Mouse (Mus musculus) MEL (cell line): ENCODE measurements around the gene Nlrp3. TPM values are rescaled to one million over a fixed set of nuclear protein-coding genes. Genes with fewer than 3 reads are reported as not detected.

Experiments used
- DNase-seq: peaks from one replicate; pipeline ENCODE4 v3.0.0; 2011; ENCODE audit warnings: low read depth, low spot score
- H3K27ac ChIP-seq: 2 replicates; pipeline ENCODE4 v1.5.1; 2012; ENCODE audit warnings: low read depth, mild to moderate bottlenecking, control low read depth, low read length, moderate library complexity; ENCODE audit not compliant: control insufficient read depth
- H3K27me3 ChIP-seq, 2 experiments: fragments of 150-350 bp in 1 of 2; sonication (generic) in 1 of 2; 2 replicates each; pipeline ENCODE4 v1.6.1; 2012; ENCODE audit warnings: low read length in 2 of 2, mild to moderate bottlenecking in 2 of 2, improper control_type of control experiment in 1 of 2, moderate library complexity in 1 of 2; ENCODE audit not compliant: insufficient read depth in 2 of 2, control insufficient read depth in 1 of 2
- H3K36me3 ChIP-seq, 2 experiments: 2 replicates each; pipeline ENCODE4 v1.6.1; 2012 to 2014; ENCODE audit warnings: low read length in 2 of 2, improper control_type of control experiment in 1 of 2, inconsistent platforms in 1 of 2, mild to moderate bottlenecking in 1 of 2; ENCODE audit not compliant: insufficient read depth in 2 of 2, control insufficient read depth in 1 of 2
- H3K4me1 ChIP-seq, 2 experiments: fragments of 150-350 bp in 1 of 2; sonication (generic) in 1 of 2; 2 replicates each; pipeline ENCODE4 v1.6.1; 2012; ENCODE audit warnings: low read length in 2 of 2, improper control_type of control experiment in 1 of 2, mild to moderate bottlenecking in 1 of 2; ENCODE audit not compliant: insufficient read depth in 2 of 2, control insufficient read depth in 1 of 2
- H3K4me3 ChIP-seq, 2 experiments: fragments of 150-350 bp in 1 of 2; sonication (generic) in 1 of 2; 2 replicates each; pipeline ENCODE4 v1.5.1; 2012; ENCODE audit warnings: low read depth in 2 of 2, low read length in 2 of 2, mild to moderate bottlenecking in 2 of 2, moderate library complexity in 2 of 2, control low read depth in 1 of 2, improper control_type of control experiment in 1 of 2; ENCODE audit not compliant: control insufficient read depth in 1 of 2, insufficient read depth in 1 of 2
- H3K79me2 ChIP-seq: 2 replicates; pipeline ENCODE4 v1.6.1; 2012; ENCODE audit warnings: mild to moderate bottlenecking, low read length, moderate library complexity; ENCODE audit not compliant: control insufficient read depth, poor library complexity, insufficient read depth
- H3K9ac ChIP-seq: 2 replicates; pipeline ENCODE4 v1.6.1; 2012; ENCODE audit warnings: low read depth, mild to moderate bottlenecking, control low read depth, low read length, moderate library complexity; ENCODE audit not compliant: control insufficient read depth, poor library complexity, severe bottlenecking
- H3K9me3 ChIP-seq: fragments of 150-350 bp; sonication (generic); replicated peaks from 2 replicates; pipeline ENCODE4 v1.6.1; 2012; ENCODE audit warnings: mild to moderate bottlenecking, low read length, improper control_type of control experiment, moderate library complexity; ENCODE audit not compliant: insufficient read depth
- BHLHE40 ChIP-seq: IDR thresholded peaks from 2 replicates; pipeline ENCODE4 v1.6.1; 2012; ENCODE audit warnings: low read depth, mild to moderate bottlenecking, inconsistent platforms, low read length, improper control_type of control experiment, borderline replicate concordance
- CHD1 ChIP-seq: IDR thresholded peaks from 2 replicates; pipeline ENCODE4 v1.6.1; 2012; ENCODE audit warnings: low read depth, mild to moderate bottlenecking, inconsistent platforms, low read length, improper control_type of control experiment
- CTCF ChIP-seq, 3 experiments: IDR thresholded peaks in 2 of 3; conservative IDR thresholded peaks in 1 of 3; 2 replicates each; pipeline ENCODE4 v1.5.1; 2011 to 2012; ENCODE audit warnings: low read length in 3 of 3, low read depth in 2 of 3, mild to moderate bottlenecking in 2 of 3, improper control_type of control experiment in 1 of 3, inconsistent platforms in 1 of 3, mixed read lengths in 1 of 3, moderate library complexity in 1 of 3; ENCODE audit not compliant: control insufficient read depth in 1 of 3, insufficient read depth in 1 of 3, poor library complexity in 1 of 3, severe bottlenecking in 1 of 3
- EP300 ChIP-seq, 2 experiments: IDR thresholded peaks; 2 replicates each; pipeline ENCODE4 v1.6.1; 2011; ENCODE audit warnings: improper control_type of control experiment in 2 of 2, low read length in 2 of 2, low read depth in 1 of 2, mild to moderate bottlenecking in 1 of 2
- ETS1 ChIP-seq: IDR thresholded peaks from 2 replicates; pipeline ENCODE4 v1.6.1; 2012; ENCODE audit warnings: low read depth, mild to moderate bottlenecking, inconsistent platforms, low read length, improper control_type of control experiment, moderate library complexity
- GABPA ChIP-seq: IDR thresholded peaks from 2 replicates; pipeline ENCODE4 v1.6.1; 2012; ENCODE audit warnings: low read depth, mild to moderate bottlenecking, inconsistent platforms, low read length, improper control_type of control experiment, moderate library complexity
- GATA1 ChIP-seq: IDR thresholded peaks from 2 replicates; pipeline ENCODE4 v1.6.1; 2011; ENCODE audit warnings: low read depth, low read length, improper control_type of control experiment
- MAZ ChIP-seq: IDR thresholded peaks from 2 replicates; pipeline ENCODE4 v1.6.1; 2012; ENCODE audit warnings: low read depth, mild to moderate bottlenecking, inconsistent platforms, low read length, improper control_type of control experiment
- MYC ChIP-seq: IDR thresholded peaks from 2 replicates; pipeline ENCODE4 v1.6.1; 2011; ENCODE audit warnings: low read depth, mild to moderate bottlenecking, low read length, improper control_type of control experiment, moderate library complexity
- POLR2A ChIP-seq, 2 experiments: IDR thresholded peaks; 2 replicates each; pipeline ENCODE4 v1.6.1; 2011 to 2012; ENCODE audit warnings: low read length in 2 of 2, mild to moderate bottlenecking in 2 of 2, control low read depth in 1 of 2, improper control_type of control experiment in 1 of 2, low read depth in 1 of 2, moderate library complexity in 1 of 2; ENCODE audit not compliant: control insufficient read depth in 1 of 2, insufficient read depth in 1 of 2, poor library complexity in 1 of 2
- POLR2AphosphoS5 ChIP-seq: IDR thresholded peaks from 2 replicates; pipeline ENCODE4 v1.6.1; 2012; ENCODE audit warnings: low read depth, borderline replicate concordance, mild to moderate bottlenecking, inconsistent platforms, low read length, moderate library complexity, mixed read lengths
- RAD21 ChIP-seq: IDR thresholded peaks from 2 replicates; pipeline ENCODE4 v1.6.1; 2011; ENCODE audit warnings: mild to moderate bottlenecking, low read depth, low read length, improper control_type of control experiment
- RCOR1 ChIP-seq: IDR thresholded peaks from 2 replicates; pipeline ENCODE4 v1.6.1; 2012; ENCODE audit warnings: low read depth, mild to moderate bottlenecking, inconsistent platforms, low read length, improper control_type of control experiment
- SIN3A ChIP-seq: IDR thresholded peaks from 2 replicates; pipeline ENCODE4 v1.6.1; 2012; ENCODE audit warnings: low read length, improper control_type of control experiment, inconsistent platforms
- SMC3 ChIP-seq: IDR thresholded peaks from 2 replicates; pipeline ENCODE4 v1.6.1; 2011; ENCODE audit warnings: low read depth, low read length, improper control_type of control experiment
- TAL1 ChIP-seq: IDR thresholded peaks from 2 replicates; pipeline ENCODE4 v1.6.1; 2012; ENCODE audit warnings: mild to moderate bottlenecking, inconsistent platforms, low read length, moderate library complexity, mixed read lengths
- USF2 ChIP-seq, 2 experiments: IDR thresholded peaks; 2 replicates each; pipeline ENCODE4 v1.6.1; 2011 to 2012; ENCODE audit warnings: improper control_type of control experiment in 2 of 2, low read length in 2 of 2, borderline replicate concordance in 1 of 2, inconsistent platforms in 1 of 2, low read depth in 1 of 2, mild to moderate bottlenecking in 1 of 2; ENCODE audit not compliant: insufficient read depth in 1 of 2
- ZC3H11A ChIP-seq: IDR thresholded peaks from 2 replicates; pipeline ENCODE4 v1.6.1; 2012; ENCODE audit warnings: low read depth, mild to moderate bottlenecking, inconsistent platforms, low read length, improper control_type of control experiment
- ZNF384 ChIP-seq: IDR thresholded peaks from 2 replicates; pipeline ENCODE4 v1.6.1; 2012; ENCODE audit warnings: low read depth, mild to moderate bottlenecking, inconsistent platforms, low read length, improper control_type of control experiment
- polyA plus RNA-seq, 2 experiments: library from polyadenylated mRNA; stranded (reverse) in 1 of 2; unstranded in 1 of 2; fragments of >175 nt in 1 of 2; fragments of >200 nt in 1 of 2; gene quantifications; 2 replicates each; pipeline versions ENCODE4 v1.2.1 to v1.2.4; 2012; ENCODE audit warnings: low replicate concordance in 2 of 2, low read depth in 1 of 2; ENCODE audit not compliant: insufficient read length in 2 of 2, insufficient read depth in 1 of 2, missing spikeins in 1 of 2
- total RNA-seq: library from RNA; depleted of rRNA; stranded (reverse); fragments of 300-350 nt; gene quantifications from 2 replicates; pipeline ENCODE4 v1.2.3, GENCODE M21; 2012

Gene Nlrp3
- total and polyA plus RNA-seq, 3 experiments = not detected

DNA sequence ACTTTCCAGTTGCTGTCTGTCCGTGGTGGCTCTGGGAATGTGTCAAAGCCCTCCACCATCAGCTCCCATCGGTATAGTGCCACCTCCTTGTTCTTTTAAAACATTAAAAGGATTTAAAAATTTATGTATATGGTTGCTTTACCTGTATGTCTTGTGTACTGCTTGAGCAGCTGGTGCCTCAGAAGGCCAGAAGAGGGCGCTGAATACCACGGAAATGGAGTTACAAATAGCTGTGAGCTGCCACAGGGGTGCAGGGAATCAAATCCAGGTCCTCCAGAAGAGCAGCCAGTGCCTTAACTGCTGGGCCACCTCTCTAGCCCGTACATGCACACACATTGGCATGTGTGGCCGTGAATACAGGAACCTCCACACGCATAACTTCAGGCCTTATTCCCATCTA, 43.6 kb upstream of the Nlrp3 start:
- Histone ChIP-seq H3K4me3 (no peak overlapping the region), H3K4me1 (peaks cover 4 to 14% of the 10 kb centered on the region in 2 experiments), H3K79me2 (no peaks in the 10 kb centered on the region; the same call in 1 of the 2 replicates), H3K27ac (no peak overlapping the region), H3K9ac (no peak overlapping the region), H3K27me3 (no peaks in the 10 kb centered on the region), H3K9me3 (no peaks in the 10 kb centered on the region), H3K36me3 (peaks cover 14 to 52% of the 10 kb centered on the region in 2 experiments)
- DNase-seq = peak; percentile 66
- TF ChIP-seq SMC3 (peak; percentile 13; the same call in 1 of the 2 replicates), RCOR1 (no peak), ZC3H11A (no peak), USF2 (IDR thresholded peaks at IDR 0.05; ENCODE audit: borderline replicate concordance in 1 of 2, insufficient read depth in 1 of 2, low read depth in 1 of 2, low read length in 2 of 2) (no peak), CTCF (IDR thresholded peaks at IDR 0.05 in 2 of 3, conservative IDR thresholded peaks at IDR 0.05 in 1 of 3; ENCODE audit: control insufficient read depth in 1 of 3, insufficient read depth in 1 of 3, low read depth in 2 of 3, low read length in 3 of 3, poor library complexity in 1 of 3, severe bottlenecking in 1 of 3) (peak; percentile 33 to 65 (median 56)), RAD21 (peak; percentile 31), BHLHE40 (no peak), CHD1 (no peak), EP300 (IDR thresholded peaks at IDR 0.05; ENCODE audit: low read depth in 1 of 2, low read length in 2 of 2) (no peak)
- TF ChIP-seq, all 39 proteins: peak for 3

DNA sequence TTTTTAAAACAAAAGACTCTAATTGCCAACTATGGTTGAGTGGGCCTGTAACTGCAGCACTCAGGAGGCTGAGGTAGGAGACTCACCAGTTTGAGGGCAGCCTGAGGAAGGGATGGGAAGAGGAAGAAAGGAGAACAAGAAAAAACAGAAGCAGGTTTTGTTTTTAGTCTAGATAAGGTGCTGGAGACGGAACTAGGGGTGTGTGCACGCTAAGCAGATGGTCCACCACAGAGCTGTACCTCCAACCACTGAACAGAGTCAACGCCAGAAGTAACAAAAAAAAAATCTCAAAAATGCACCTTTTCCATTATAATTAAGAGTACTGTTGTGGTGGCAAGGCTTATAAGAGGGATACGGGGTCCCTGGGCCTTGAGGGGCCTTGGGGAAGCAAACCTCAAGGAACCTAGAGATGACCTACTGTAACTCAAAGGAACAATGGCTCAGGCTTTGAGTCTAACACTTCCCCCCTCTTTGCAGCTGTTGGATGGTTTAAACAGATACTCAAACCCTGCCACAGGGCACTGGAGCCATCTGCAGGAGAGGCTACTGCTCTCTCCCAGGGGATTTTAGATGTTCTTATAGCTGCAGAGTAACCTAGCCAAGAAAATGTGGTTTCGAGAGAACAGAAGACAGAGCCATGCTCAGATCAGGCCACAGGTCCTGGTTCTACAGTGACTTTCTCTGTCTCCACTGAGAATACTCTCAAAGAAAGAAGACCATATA, 39.2 kb upstream of the Nlrp3 start:
- Histone ChIP-seq H3K27me3 (no peaks in the 10 kb centered on the region), H3K27ac (peak overlapping the region; percentile 24; the same call in 1 of the 2 replicates), H3K79me2 (peaks cover 17% of the 10 kb centered on the region), H3K4me1 (peaks cover 4 to 29% of the 10 kb centered on the region in 2 experiments), H3K4me3 (no peak overlapping the region), H3K9me3 (no peaks in the 10 kb centered on the region), H3K9ac (no peak overlapping the region), H3K36me3 (peaks cover 23 to 36% of the 10 kb centered on the region in 2 experiments)
- peak; percentile 83 for DNase-seq
- TF ChIP-seq MAZ = no peak
- no peak for TF ChIP-seq MYC
- no peak for TF ChIP-seq POLR2A (IDR thresholded peaks at IDR 0.05; ENCODE audit: control insufficient read depth in 1 of 2, insufficient read depth in 1 of 2, low read depth in 1 of 2, low read length in 2 of 2, poor library complexity in 1 of 2)
- no peak for TF ChIP-seq GABPA
- 0 out of 2 replicates have a peak, but pooled peaks have one; percentile 40 for TF ChIP-seq SIN3A
- TF ChIP-seq EP300 (IDR thresholded peaks at IDR 0.05; ENCODE audit: low read depth in 1 of 2, low read length in 2 of 2) = peak; percentile 22 to 49; a peak in 2 of 4 replicates
- TF ChIP-seq TAL1 = peak; percentile 2
- TF ChIP-seq ZNF384 = peak; percentile 68
- peak; percentile 62; the same call in 1 of the 2 replicates for TF ChIP-seq ETS1
- peak; percentile 72 for TF ChIP-seq GATA1
- no peak for TF ChIP-seq POLR2AphosphoS5
